Mouse (Mus musculus): ENCODE results near the gene Mtmr4.
A peak's percentile ranks its signal among the peaks of the same experiment; 100 is the strongest.

Mtmr4 gene

GRCm38 (mm10) chr11:87581933-87582710 lies 9.8 kb upstream of the Mtmr4 start:
- no peak for DNase-seq (ENCODE audit: low read depth, low spot score)

GRCm38 (mm10) chr11:87583291-87584034 lies 8.5 kb upstream of the Mtmr4 start:
- no peak for DNase-seq (ENCODE audit: low read depth, low spot score)

- no peak for DNase-seq (ENCODE audit: low read depth, low spot score)
Measured at GRCm38 (mm10) chr11:87584711-87585505, 7.1 kb upstream of the Mtmr4 start.

- no peak for DNase-seq (ENCODE audit: low read depth, low spot score)
Measured at GRCm38 (mm10) chr11:87587211-87587874, 4.6 kb upstream of the Mtmr4 start.

GRCm38 (mm10) chr11:87589605-87590004 lies 2.4 kb upstream of the Mtmr4 start:
- no peak for DNase-seq (ENCODE audit: low read depth, low spot score)

GRCm38 (mm10) chr11:87590841-87591525 lies 979 bp upstream of the Mtmr4 start:
- DNase-seq (ENCODE audit: low read depth, low spot score): no peak

GRCm38 (mm10) chr11:87592354-87592695 lies 363 bp downstream of the Mtmr4 start:
- DNase-seq (ENCODE audit: low read depth, low spot score): no peak

- no peak for DNase-seq (ENCODE audit: low read depth, low spot score)
Measured at GRCm38 (mm10) chr11:87592713-87593598, 994 bp downstream of the Mtmr4 start.

GRCm38 (mm10) chr11:87595327-87595841 lies 3.4 kb downstream of the Mtmr4 start:
- peak; percentile 76 for DNase-seq (ENCODE audit: low read depth, low spot score)

GRCm38 (mm10) chr11:87595976-87596375 lies 4.0 kb downstream of the Mtmr4 start:
- no peak for DNase-seq (ENCODE audit: low read depth, low spot score)

GRCm38 (mm10) chr11:87596492-87596891 lies 4.5 kb downstream of the Mtmr4 start:
- no peak for DNase-seq (ENCODE audit: low read depth, low spot score)

- DNase-seq (ENCODE audit: low read depth, low spot score): no peak
Measured at GRCm38 (mm10) chr11:87597061-87597460, 5.1 kb downstream of the Mtmr4 start.

- no peak for DNase-seq (ENCODE audit: low read depth, low spot score)
Measured at GRCm38 (mm10) chr11:87599395-87600089, 7.6 kb downstream of the Mtmr4 start.

GRCm38 (mm10) chr11:87600322-87600853 lies 8.4 kb downstream of the Mtmr4 start:
- DNase-seq (ENCODE audit: low read depth, low spot score): no peak

GRCm38 (mm10) chr11:87602234-87602633 lies 10.3 kb downstream of the Mtmr4 start:
- no peak for DNase-seq (ENCODE audit: low read depth, low spot score)

GRCm38 (mm10) chr11:87603571-87603970 lies 11.6 kb downstream of the Mtmr4 start:
- DNase-seq (ENCODE audit: low read depth, low spot score): no peak

- DNase-seq (ENCODE audit: low read depth, low spot score): no peak
Measured at GRCm38 (mm10) chr11:87609264-87609663, 17.3 kb downstream of the Mtmr4 start.

GRCm38 (mm10) chr11:87611547-87611946 lies 19.6 kb downstream of the Mtmr4 start:
- DNase-seq (ENCODE audit: low read depth, low spot score): no peak

- no peak for DNase-seq (ENCODE audit: low read depth, low spot score)
Measured at GRCm38 (mm10) chr11:87613972-87614371, 22.0 kb downstream of the Mtmr4 start.
